In the genomic region with DNA sequence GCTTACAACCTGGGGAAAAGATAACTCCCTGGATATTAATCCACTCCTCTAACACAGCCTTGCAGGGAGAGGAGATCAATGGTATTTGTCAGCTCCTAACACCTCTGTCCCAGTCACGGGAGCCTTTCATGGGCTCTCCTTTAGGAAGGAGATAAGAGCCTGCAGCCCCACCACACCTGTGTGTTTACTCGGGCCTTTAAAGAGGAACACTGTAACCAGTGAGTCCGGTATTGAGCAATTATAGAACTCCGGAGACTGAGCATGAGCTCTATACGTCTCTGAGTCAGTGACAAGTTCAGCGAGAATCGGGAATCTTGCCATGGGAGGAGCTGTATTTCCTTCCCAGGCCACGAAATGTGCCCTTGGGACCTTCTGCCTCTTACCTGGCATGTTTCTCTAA, we compare ENCODE assay signal across 19 mouse cellular contexts.
DNase-seq lines count a peak whose midpoint lies in the region; ATAC-seq lines count a peak whose summit lies in the region.
"Had no signal": no experiment of that assay in that cellular context is flagged by ENCODE, and none has a peak within 500 bp of the region (broad histone marks: within the 10 kb centered on the region; RNA-seq: fewer than 3 reads in every experiment).

No protein-coding gene starts in this region.

- peak; percentile 96 for ATAC-seq in intestine, embryonic 16.5 days
- ATAC-seq in stomach, embryonic 16.5 days (ENCODE audit: insufficient read depth, low FRiP score) = peak; percentile 78; the same call in 1 of the 2 replicates
- ATAC-seq: forebrain, embryonic 16.5 days; hindbrain, embryonic 16.5 days had no signal

- H3K9ac ChIP-seq in intestine, embryonic 16.5 days (ENCODE audit: low read depth, low read length) = no peak overlapping the region
- no peak overlapping the region for H3K9ac ChIP-seq in stomach, embryonic 16.5 days (ENCODE audit: low read length)
- H3K9ac ChIP-seq: embryonic facial prominence, embryonic 12.5 days; forebrain, embryonic 12.5 days; hindbrain, embryonic 12.5 days had no signal

- H3K4me3 ChIP-seq in intestine, embryonic 16.5 days (ENCODE audit: low read length) = no peak overlapping the region
- H3K4me3 ChIP-seq in stomach, embryonic 16.5 days (replicated peaks; ENCODE audit: low read length) = no peak overlapping the region
- H3K4me3 ChIP-seq: embryonic facial prominence, embryonic 12.5 days; forebrain, embryonic 12.5 days; heart, adult 2 months; hindbrain, embryonic 12.5 days had no signal

- 51% methylated on average over 8 of the region's 8 CpGs for WGBS in intestine, embryonic 16.5 days
- 49% methylated on average over 8 of the region's 8 CpGs for WGBS in stomach, embryonic 16.5 days

- DNase-seq in urinary bladder, postnatal 14 days (ENCODE audit: low spot score) = peak; percentile 7
- DNase-seq in urinary bladder, postnatal 36 days (ENCODE audit: low spot score in 2 of 2) = no peak
- no peak for DNase-seq in cerebellum, postnatal 4 days (ENCODE audit: low spot score in 2 of 2)
- no peak for DNase-seq in spleen, adult 12 weeks (ENCODE audit: low spot score)
- DNase-seq: adrenal gland, adult 8-10 months; adrenal gland, postnatal 36 days; cerebellum, adult 2 months; cerebellum, postnatal 14 days; gastrocnemius, postnatal 10 days; heart, adult 2 months; heart, postnatal 10 days; heart, postnatal 4 days had no signal

- H3K4me1 ChIP-seq in intestine, embryonic 16.5 days (ENCODE audit: control insufficient read depth, insufficient read depth, low read length) = 0 out of 2 replicates have a peak, but pooled peaks cover 4% of the 10 kb centered on the region
- no peaks in the 10 kb centered on the region for H3K4me1 ChIP-seq in stomach, embryonic 16.5 days (ENCODE audit: control insufficient read depth, insufficient read depth, low read length)

- no peaks in the 10 kb centered on the region for H3K27me3 ChIP-seq in intestine, embryonic 16.5 days (replicated peaks; ENCODE audit: control insufficient read depth, insufficient read depth, low read length)
- no peaks in the 10 kb centered on the region for H3K27me3 ChIP-seq in stomach, embryonic 16.5 days (ENCODE audit: control insufficient read depth, insufficient read depth, low read length)

- no peak overlapping the region for H3K4me2 ChIP-seq in intestine, embryonic 16.5 days (ENCODE audit: low read depth, low read length)
- H3K4me2 ChIP-seq in stomach, embryonic 16.5 days (ENCODE audit: low read depth, low read length) = 0 out of 2 replicates have a peak overlapping the region, but pooled peaks have one; percentile 14
- H3K4me2 ChIP-seq: embryonic facial prominence, embryonic 12.5 days; forebrain, embryonic 12.5 days; hindbrain, embryonic 12.5 days had no signal

- H3K27ac ChIP-seq in intestine, embryonic 16.5 days (ENCODE audit: low read length) = no peak overlapping the region
- H3K27ac ChIP-seq in stomach, embryonic 16.5 days (ENCODE audit: low read length) = no peak overlapping the region
- H3K27ac ChIP-seq: embryonic facial prominence, embryonic 12.5 days; forebrain, embryonic 12.5 days; heart, adult 2 months; hindbrain, embryonic 12.5 days had no signal

- no peaks in the 10 kb centered on the region for H3K9me3 ChIP-seq in intestine, embryonic 16.5 days (ENCODE audit: control insufficient read depth, low read length)
- no peaks in the 10 kb centered on the region for H3K9me3 ChIP-seq in stomach, embryonic 16.5 days (replicated peaks; ENCODE audit: control insufficient read depth, low read length)
- H3K9me3 ChIP-seq: embryonic facial prominence, embryonic 12.5 days; forebrain, embryonic 12.5 days; hindbrain, embryonic 12.5 days had no signal

- H3K36me3 ChIP-seq in intestine, embryonic 16.5 days (ENCODE audit: control insufficient read depth, insufficient read depth, low read length) = no peaks in the 10 kb centered on the region
- no peaks in the 10 kb centered on the region for H3K36me3 ChIP-seq in stomach, embryonic 16.5 days (ENCODE audit: control insufficient read depth, insufficient read depth, low read length)
- H3K36me3 ChIP-seq: embryonic facial prominence, embryonic 12.5 days; forebrain, embryonic 12.5 days; hindbrain, embryonic 12.5 days had no signal
